Comparison of ENCODE assay signal across 14 mouse cellular contexts in genomic region chr3:118286946-118287345, GRCm38 (mm10).
DNase-seq lines count a peak whose midpoint lies in the region; ATAC-seq and TF ChIP-seq lines count a peak whose summit lies in the region.
"Had no signal": no experiment of that assay in that cellular context is flagged by ENCODE, and none has a peak within 500 bp of the region (broad histone marks: within the 10 kb centered on the region; RNA-seq: fewer than 3 reads in every experiment).

No protein-coding gene starts in this region.

- no peak for TF ChIP-seq CTCF in lung, embryonic 14.5 days (IDR thresholded peaks at IDR 0.05; ENCODE audit: low read depth)

- H3K27me3 ChIP-seq in forebrain, embryonic 14.5 days (replicated peaks; ENCODE audit: control insufficient read depth, insufficient read depth, low read length) = no peaks in the 10 kb centered on the region
- no peaks in the 10 kb centered on the region for H3K27me3 ChIP-seq in forebrain, embryonic 12.5 days
- H3K27me3 ChIP-seq in lung, embryonic 14.5 days (ENCODE audit: insufficient read depth, low read length) = no peaks in the 10 kb centered on the region
- H3K27me3 ChIP-seq: embryonic facial prominence, embryonic 13.5 days; forebrain, embryonic 13.5 days; midbrain, embryonic 15.5 days had no signal

- H3K4me1 ChIP-seq in forebrain, embryonic 14.5 days (ENCODE audit: control insufficient read depth, insufficient read depth, low read length) = no peaks in the 10 kb centered on the region
- H3K4me1 ChIP-seq in forebrain, embryonic 12.5 days = no peaks in the 10 kb centered on the region
- no peaks in the 10 kb centered on the region for H3K4me1 ChIP-seq in lung, embryonic 14.5 days (ENCODE audit: insufficient read depth)
- H3K4me1 ChIP-seq: embryonic facial prominence, embryonic 13.5 days; midbrain, embryonic 15.5 days had no signal

- no peak overlapping the region for H3K4me3 ChIP-seq in forebrain, embryonic 14.5 days (ENCODE audit: low read depth, low read length)
- no peak overlapping the region for H3K4me3 ChIP-seq in forebrain, embryonic 12.5 days (replicated peaks)
- no peak overlapping the region for H3K4me3 ChIP-seq in lung, embryonic 14.5 days (ENCODE audit: low read depth, low read length)
- H3K4me3 ChIP-seq: embryonic facial prominence, embryonic 13.5 days; forebrain, embryonic 13.5 days; gastrocnemius, adult 2 months; midbrain, embryonic 15.5 days had no signal

- ATAC-seq in forebrain, embryonic 14.5 days = no peak
- no peak for ATAC-seq in forebrain, embryonic 12.5 days (ENCODE audit: low FRiP score)
- no peak for ATAC-seq in lung, embryonic 14.5 days (ENCODE audit: insufficient read depth)
- ATAC-seq: forebrain, embryonic 13.5 days; inflammation-experienced regulatory T-cells, adult 6 months; midbrain, embryonic 15.5 days had no signal

- H3K9ac ChIP-seq in forebrain, embryonic 14.5 days (ENCODE audit: low read length) = no peak overlapping the region
- H3K9ac ChIP-seq in forebrain, embryonic 12.5 days = no peak overlapping the region
- H3K9ac ChIP-seq in lung, embryonic 14.5 days = no peak overlapping the region
- H3K9ac ChIP-seq: embryonic facial prominence, embryonic 13.5 days; forebrain, embryonic 13.5 days; midbrain, embryonic 15.5 days had no signal

- H3K27ac ChIP-seq in forebrain, embryonic 14.5 days (ENCODE audit: low read depth, low read length) = no peak overlapping the region
- H3K27ac ChIP-seq in forebrain, embryonic 12.5 days = no peak overlapping the region
- no peak overlapping the region for H3K27ac ChIP-seq in lung, embryonic 14.5 days (ENCODE audit: low read depth)
- H3K27ac ChIP-seq: embryonic facial prominence, embryonic 13.5 days; forebrain, embryonic 13.5 days; gastrocnemius, adult 2 months; midbrain, embryonic 15.5 days had no signal

- no peaks in the 10 kb centered on the region for H3K36me3 ChIP-seq in forebrain, embryonic 14.5 days (ENCODE audit: control insufficient read depth, insufficient read depth, low read length)
- no peaks in the 10 kb centered on the region for H3K36me3 ChIP-seq in forebrain, embryonic 12.5 days (replicated peaks)
- H3K36me3 ChIP-seq in lung, embryonic 14.5 days (ENCODE audit: insufficient read depth) = no peaks in the 10 kb centered on the region
- H3K36me3 ChIP-seq: embryonic facial prominence, embryonic 13.5 days; midbrain, embryonic 15.5 days had no signal

- DNase-seq in forebrain, embryonic 14.5 days (ENCODE audit: low spot score) = peak; percentile 64
- DNase-seq in lung, embryonic 14.5 days = peak; percentile 65
- DNase-seq in lung, postnatal 25 days (ENCODE audit: low spot score) = no peak
- peak; percentile 17 for DNase-seq in NIH3T3 (ENCODE audit: low read depth)
- peak; percentile 4 for DNase-seq in brain, adult 2 months (ENCODE audit: low read depth, low spot score)
- DNase-seq in gastrocnemius, adult 8-10 months (ENCODE audit: low spot score in 2 of 2) = no peak
- DNase-seq: gastrocnemius, adult 2 months; liver; right cerebral cortex, adult 18-20 months had no signal

- H3K4me2 ChIP-seq in forebrain, embryonic 14.5 days (ENCODE audit: low read length) = no peak overlapping the region
- no peak overlapping the region for H3K4me2 ChIP-seq in forebrain, embryonic 12.5 days
- H3K4me2 ChIP-seq in lung, embryonic 14.5 days = no peak overlapping the region
- H3K4me2 ChIP-seq: embryonic facial prominence, embryonic 13.5 days; forebrain, embryonic 13.5 days; midbrain, embryonic 15.5 days had no signal

- WGBS in forebrain, embryonic 14.5 days = 59% methylated on average over 3 of the region's 3 CpGs
- 72% methylated on average over 3 of the region's 3 CpGs for WGBS in forebrain, embryonic 12.5 days
- WGBS in lung, embryonic 14.5 days = 44% methylated on average over 3 of the region's 3 CpGs

- no peaks in the 10 kb centered on the region for H3K9me3 ChIP-seq in forebrain, embryonic 14.5 days (replicated peaks; ENCODE audit: control insufficient read depth, low read length)
- no peaks in the 10 kb centered on the region for H3K9me3 ChIP-seq in forebrain, embryonic 12.5 days
- no peaks in the 10 kb centered on the region for H3K9me3 ChIP-seq in lung, embryonic 14.5 days (ENCODE audit: low read depth, low read length)
- H3K9me3 ChIP-seq: embryonic facial prominence, embryonic 13.5 days; forebrain, embryonic 13.5 days; midbrain, embryonic 15.5 days had no signal

Comparison
In these comparisons a context has a peak if more than half of its experiments do, and no peak if none do; other contexts are left out.
1. DNase-seq: peak in forebrain, embryonic 14.5 days (single experiment), lung, embryonic 14.5 days (single experiment), NIH3T3 (single experiment) and brain, adult 2 months (single experiment); none in lung, postnatal 25 days (single experiment) and gastrocnemius, adult 8-10 months (0 of 2).